Mouse (Mus musculus) T-helper 1 cell (primary cell): ENCODE results near the gene Wdr82.
"Not testable (repeated sequence)": the region's sequence is repeated elsewhere in the genome, so short reads cannot be mapped to it uniquely, and the experiment has no call there.

ENCODE experiments used
- in situ Hi-C: fragments of 300-600 bp; cut with MboI, MseI; formaldehyde crosslinking; loops from one replicate; pipeline ENCODE4 v1.15.1; 2025; ENCODE audit warnings: high pct_unique_total_duplicates

Gene Wdr82

GRCm38 (mm10) chr9:106166709-106167108 is 4.0 kb upstream of the Wdr82 start:
- in situ Hi-C loops, result no loop called here

GRCm38 (mm10) chr9:106167241-106167640 is 3.5 kb upstream of the Wdr82 start:
- in situ Hi-C loops, result no loop called here

- in situ Hi-C loops, result no loop called here
These were observed 3.0 kb upstream of the Wdr82 start for GRCm38 (mm10) chr9:106167703-106168102.

- in situ Hi-C loops, result not testable (repeated sequence)
These were observed 1.7 kb upstream of the Wdr82 start for GRCm38 (mm10) chr9:106169006-106169405.

GRCm38 (mm10) chr9:106169917-106170316 is 811 bp upstream of the Wdr82 start:
- in situ Hi-C loops, result no loop called here

- in situ Hi-C loops, result no loop called here
These were observed 824 bp downstream of the Wdr82 start for GRCm38 (mm10) chr9:106171346-106172158.

GRCm38 (mm10) chr9:106172527-106172926 is 1.8 kb downstream of the Wdr82 start:
- in situ Hi-C loops, result no loop called here

- in situ Hi-C loops, result no loop called here
These were observed 2.6 kb downstream of the Wdr82 start for GRCm38 (mm10) chr9:106173363-106173762.

- in situ Hi-C loops, result loop anchor here (25.0 kb wide), 1 partner anchor 1387 kb away; the partner anchor contains the start of genes Hyal2, Rassf1 and Tusc2
These were observed 4.9 kb downstream of the Wdr82 start for GRCm38 (mm10) chr9:106175552-106176200.

- in situ Hi-C loops, result loop anchor here (25.0 kb wide), 1 partner anchor 1386 kb away; the partner anchor contains the start of genes Hyal2, Rassf1 and Tusc2
These were observed 6.0 kb downstream of the Wdr82 start for GRCm38 (mm10) chr9:106176769-106177168.

GRCm38 (mm10) chr9:106177799-106178198 is 7.1 kb downstream of the Wdr82 start:
- in situ Hi-C loops, result loop anchor here (25.0 kb wide), 1 partner anchor 1385 kb away; the partner anchor contains the start of genes Hyal2, Rassf1 and Tusc2

GRCm38 (mm10) chr9:106179454-106179853 is 8.7 kb downstream of the Wdr82 start:
- in situ Hi-C loops, result loop anchor here (25.0 kb wide), 1 partner anchor 1383 kb away; the partner anchor contains the start of genes Hyal2, Rassf1 and Tusc2

GRCm38 (mm10) chr9:106179964-106180363 is 9.2 kb downstream of the Wdr82 start:
- in situ Hi-C loops, result loop anchor here (25.0 kb wide), 1 partner anchor 1382 kb away; the partner anchor contains the start of genes Hyal2, Rassf1 and Tusc2

- in situ Hi-C loops, result loop anchor here (25.0 kb wide), 1 partner anchor 1380 kb away; the partner anchor contains the start of genes Hyal2, Rassf1 and Tusc2
These were observed 11.4 kb downstream of the Wdr82 start for GRCm38 (mm10) chr9:106182146-106182545.

- in situ Hi-C loops, result loop anchor here (25.0 kb wide), 1 partner anchor 1378 kb away; the partner anchor contains the start of genes Hyal2, Rassf1 and Tusc2
These were observed 13.3 kb downstream of the Wdr82 start for GRCm38 (mm10) chr9:106183996-106184395.

- in situ Hi-C loops, result loop anchor here (10.0 to 25.0 kb wide), 2 partner anchors 1113 to 1371 kb away; partner anchors contain the start of genes Hyal2, Rassf1 and Tusc2
These were observed 20.6 kb downstream of the Wdr82 start for GRCm38 (mm10) chr9:106191355-106191754.

- in situ Hi-C loops, result loop anchor here (10.0 to 25.0 kb wide), 2 partner anchors 1113 to 1370 kb away; partner anchors contain the start of genes Hyal2, Rassf1 and Tusc2
These were observed 21.3 kb downstream of the Wdr82 start for GRCm38 (mm10) chr9:106192024-106192423.

- in situ Hi-C loops, result loop anchor here (10.0 to 25.0 kb wide), 2 partner anchors 1112 to 1369 kb away; partner anchors contain the start of genes Hyal2, Rassf1 and Tusc2
These were observed 22.3 kb downstream of the Wdr82 start for GRCm38 (mm10) chr9:106192998-106193397.

- in situ Hi-C loops, result loop anchor here (10.0 to 25.0 kb wide), 2 partner anchors 1111 to 1368 kb away; partner anchors contain the start of genes Hyal2, Rassf1 and Tusc2
These were observed 23.4 kb downstream of the Wdr82 start for GRCm38 (mm10) chr9:106193930-106194807.

GRCm38 (mm10) chr9:106195693-106196092 is 25.0 kb downstream of the Wdr82 start:
- in situ Hi-C loops, result loop anchor here (10.0 to 25.0 kb wide), 2 partner anchors 1109 to 1367 kb away; partner anchors contain the start of genes Hyal2, Rassf1 and Tusc2
